Mouse (Mus musculus) CH12.LX (cell line): ENCODE measurements at regions not wholly inside any gene's neighbourhood (a gene's known extent, or its start where the extent isn't known, plus 50 kb on each side); places are given as distances from the start of the nearest gene placed in this dataset.
"Not testable (repeated sequence)": the region's sequence is repeated elsewhere in the genome, so short reads cannot be mapped to it uniquely, and the experiment has no call there.

Experiments used
- E2F4 ChIP-seq: IDR thresholded peaks from 2 replicates; pipeline ENCODE4 v1.6.1; 2011; ENCODE audit warnings: low read depth, low read length, improper control_type of control experiment; ENCODE audit not compliant: insufficient replicate concordance
- EP300 ChIP-seq: IDR thresholded peaks from 2 replicates; pipeline ENCODE4 v1.6.1; 2011; ENCODE audit warnings: low read length, improper control_type of control experiment
- KAT2A ChIP-seq: IDR thresholded peaks from 2 replicates; pipeline ENCODE4 v1.6.1; 2012; ENCODE audit warnings: low read length, improper control_type of control experiment, inconsistent platforms; ENCODE audit not compliant: insufficient replicate concordance
- MAX ChIP-seq: IDR thresholded peaks from 2 replicates; pipeline ENCODE4 v1.6.1; 2011; ENCODE audit warnings: low read length, improper control_type of control experiment

DNA sequence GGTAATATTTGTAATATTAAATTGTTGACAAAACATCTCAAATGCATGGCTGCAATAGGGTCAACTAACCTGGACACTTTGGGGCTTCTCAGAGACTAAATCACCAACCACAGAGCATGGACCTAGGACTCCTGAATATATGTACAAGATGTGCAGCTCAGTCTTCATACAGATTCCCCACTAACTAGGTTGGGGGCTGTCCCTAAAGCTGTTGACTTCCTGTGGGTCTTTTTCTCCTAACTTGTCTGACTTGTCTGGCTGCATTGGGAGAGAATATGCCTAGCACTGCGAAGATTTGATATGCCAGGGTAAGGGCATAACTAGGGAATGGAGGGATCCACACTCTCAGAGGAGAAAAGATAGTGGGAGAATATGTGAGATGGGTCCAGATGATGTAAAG lies 895.6 kb upstream of the Zfp386 start:
- not testable (repeated sequence) for TF ChIP-seq EP300, KAT2A, MAX, E2F4
